Mouse (Mus musculus) liver, postnatal 0 days (tissue): ENCODE data around the gene Pycard.

Experiments used
- CTCF ChIP-seq: sonication (generic); IDR thresholded peaks from 2 replicates; pipeline ENCODE4 v1.5.1; 2016; ENCODE audit warnings: antibody characterized with exemption, low read depth
- EP300 ChIP-seq: IDR thresholded peaks from 2 replicates; pipeline ENCODE4 v1.6.1; 2016; ENCODE audit warnings: antibody characterized with exemption, low read depth, mild to moderate bottlenecking

- TF ChIP-seq CTCF (no peak), EP300 (no peak)
Measured at GRCm38 (mm10) chr7:127974413-127974930, 19.2 kb downstream of the Pycard start.
